Mouse (Mus musculus): ENCODE measurements around the gene Rsph1. TPM values are rescaled to one million over a fixed set of nuclear protein-coding genes. Genes with fewer than 3 reads are reported as not detected.

The Rsph1 gene
- 4.0 and 6.7 TPM in 2 replicates for polyA plus RNA-seq (2015; fragmentation: Nextera tagmentation; extraction: Ambion mirVana)

GRCm38 (mm10) chr17:31276922-31277918, at the start of gene Rsph1:
TSS of gene Rsph1 (minus strand) at chr17:31277383.
- H3K9ac ChIP-seq (replicated peaks), result peak within 1 kb of the TSS; percentile 29
- H3K9me3 ChIP-seq, result no peaks in the 10 kb centered on the region
- H3K27ac ChIP-seq (replicated peaks), result no peak within 1 kb of the TSS
- peak; percentile 90 for ATAC-seq (replicated peaks)
- H3K4me1 ChIP-seq, result peaks cover 15% of the 10 kb centered on the region
- peak within 1 kb of the TSS; percentile 44 for H3K4me3 ChIP-seq
- H3K36me3 ChIP-seq, result no peaks in the 10 kb centered on the region
- H3K4me2 ChIP-seq (replicated peaks), result peak within 1 kb of the TSS; percentile 93
- no peaks in the 10 kb centered on the region for H3K27me3 ChIP-seq
- WGBS, result 9% methylated on average over 44 of the region's 44 CpGs

DNA sequence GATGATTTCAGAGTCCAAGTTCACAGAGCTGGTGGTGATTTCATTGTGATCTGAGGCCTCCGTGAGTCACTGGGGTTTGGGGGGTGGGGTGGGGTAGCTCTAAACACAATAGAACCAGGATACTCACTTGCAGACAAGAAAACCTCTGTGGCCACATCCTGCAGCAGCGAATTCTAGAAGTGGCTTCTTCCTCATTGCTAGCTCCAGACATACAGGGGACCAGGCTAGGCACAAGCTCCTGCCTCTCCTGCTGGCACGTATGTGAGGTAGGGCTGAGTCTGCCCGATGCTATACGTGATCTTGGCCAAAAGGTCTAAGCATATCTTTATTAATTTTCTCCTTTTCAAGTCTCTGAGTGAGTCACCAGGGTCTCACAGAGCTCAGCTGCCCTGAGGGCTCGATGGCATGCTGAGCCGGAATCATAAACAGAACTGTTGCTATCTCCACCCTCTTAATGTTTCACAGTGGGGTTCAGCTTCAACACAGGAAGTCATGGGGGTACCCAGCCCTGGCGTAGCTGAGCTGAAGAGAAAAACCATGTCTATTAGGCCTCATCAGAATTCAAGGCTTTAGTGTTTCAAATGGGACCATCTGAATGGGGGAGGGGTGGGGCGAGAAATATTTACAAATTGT, 49.2 kb upstream of the Rsph1 start:
- Histone ChIP-seq H3K27me3 (no peaks in the 10 kb centered on the region), H3K4me1 (peaks cover 9% of the 10 kb centered on the region; the same call in 1 of the 2 replicates), H3K9ac (replicated peaks) (no peak overlapping the region), H3K4me2 (replicated peaks) (no peak overlapping the region), H3K4me3 (no peak overlapping the region), H3K9me3 (no peaks in the 10 kb centered on the region), H3K36me3 (no peaks in the 10 kb centered on the region), H3K27ac (replicated peaks) (0 out of 2 replicates have a peak overlapping the region, but pooled peaks have one; percentile 5)
- ATAC-seq (replicated peaks), result no peak
- WGBS, result 45% methylated on average over 9 of the region's 9 CpGs

DNA sequence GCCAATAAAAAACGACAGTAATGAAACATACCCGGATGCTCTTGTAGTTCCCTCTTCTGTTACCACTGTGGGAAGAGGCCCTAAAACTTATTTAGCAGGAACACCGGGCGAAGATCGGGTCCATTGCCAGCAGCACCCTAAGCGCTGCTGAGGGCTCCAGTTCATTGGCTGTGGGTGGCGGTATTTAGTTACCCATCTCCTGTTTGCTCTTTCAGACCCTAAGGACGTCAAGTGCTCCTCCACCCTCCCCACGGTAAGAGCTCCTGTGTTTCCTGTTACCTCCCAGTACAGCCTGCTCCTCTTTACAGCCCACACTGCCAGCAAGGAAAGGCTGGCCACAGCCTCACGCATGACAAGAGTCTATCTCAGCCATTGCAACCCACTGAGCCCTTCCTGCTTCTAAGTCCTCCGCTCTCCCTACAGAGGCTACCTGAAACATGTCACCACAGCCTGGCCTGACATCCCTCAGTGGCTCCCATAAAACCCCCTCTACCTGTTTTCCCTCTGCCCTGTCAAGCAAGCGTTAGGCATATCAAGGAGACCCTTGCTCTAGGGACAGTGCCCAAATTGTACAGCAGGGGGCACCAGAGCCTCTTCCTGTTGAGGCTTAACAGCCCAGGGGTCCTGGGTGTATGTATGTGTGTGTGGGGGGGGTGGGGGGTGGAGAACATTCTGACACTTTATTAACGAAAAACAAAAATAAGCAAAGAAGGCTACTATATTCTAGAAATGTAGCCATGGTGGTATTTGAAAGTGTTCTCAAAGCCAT, 48.5 kb upstream of the Rsph1 start:
- 0 out of 2 replicates have a peak, but pooled peaks have one; percentile 29 for ATAC-seq (replicated peaks)
- Histone ChIP-seq H3K27me3 (no peaks in the 10 kb centered on the region), H3K9me3 (no peaks in the 10 kb centered on the region), H3K27ac (replicated peaks) (no peak overlapping the region), H3K4me1 (peaks cover 12% of the 10 kb centered on the region; the same call in 1 of the 2 replicates), H3K9ac (replicated peaks) (no peak overlapping the region), H3K4me2 (replicated peaks) (no peak overlapping the region), H3K36me3 (no peaks in the 10 kb centered on the region), H3K4me3 (no peak overlapping the region)
- 75% methylated on average over 13 of the region's 13 CpGs for WGBS

GRCm38 (mm10) chr17:31324227-31324626, 47.0 kb upstream of the Rsph1 start:
- Histone ChIP-seq H3K27ac (replicated peaks) (no peak overlapping the region), H3K4me3 (no peak overlapping the region), H3K9me3 (no peaks in the 10 kb centered on the region), H3K9ac (replicated peaks) (no peak overlapping the region), H3K36me3 (no peaks in the 10 kb centered on the region), H3K27me3 (no peaks in the 10 kb centered on the region), H3K4me1 (peaks cover 12% of the 10 kb centered on the region; the same call in 1 of the 2 replicates), H3K4me2 (replicated peaks) (no peak overlapping the region)
- ATAC-seq (replicated peaks), result no peak
- 94% methylated on average over 8 of the region's 8 CpGs for WGBS

GRCm38 (mm10) chr17:31323379-31323778, 46.2 kb upstream of the Rsph1 start:
- Histone ChIP-seq H3K9ac (replicated peaks) (no peak overlapping the region), H3K4me3 (no peak overlapping the region), H3K36me3 (no peaks in the 10 kb centered on the region), H3K4me1 (peaks cover 12% of the 10 kb centered on the region; the same call in 1 of the 2 replicates), H3K4me2 (replicated peaks) (no peak overlapping the region), H3K9me3 (no peaks in the 10 kb centered on the region), H3K27me3 (no peaks in the 10 kb centered on the region), H3K27ac (replicated peaks) (no peak overlapping the region)
- 88% methylated on average over 4 of the region's 4 CpGs for whole genome bisulfite sequencing
- no peak for ATAC-seq (replicated peaks)

GRCm38 (mm10) chr17:31322446-31322845, 45.3 kb upstream of the Rsph1 start:
- H3K9ac ChIP-seq (replicated peaks), result no peak overlapping the region
- H3K36me3 ChIP-seq, result no peaks in the 10 kb centered on the region
- no peak overlapping the region for H3K4me3 ChIP-seq
- no peak overlapping the region for H3K27ac ChIP-seq (replicated peaks)
- no peak overlapping the region for H3K4me2 ChIP-seq (replicated peaks)
- no peaks in the 10 kb centered on the region for H3K9me3 ChIP-seq
- 82% methylated on average over 4 of the region's 4 CpGs for WGBS
- peaks cover 12% of the 10 kb centered on the region; the same call in 1 of the 2 replicates for H3K4me1 ChIP-seq
- H3K27me3 ChIP-seq, result no peaks in the 10 kb centered on the region
- ATAC-seq (replicated peaks), result no peak

GRCm38 (mm10) chr17:31321425-31321824, 44.2 kb upstream of the Rsph1 start:
- Histone ChIP-seq H3K4me3 (no peak overlapping the region), H3K27me3 (no peaks in the 10 kb centered on the region), H3K4me1 (peaks cover 7% of the 10 kb centered on the region; the same call in 1 of the 2 replicates), H3K9ac (replicated peaks) (no peak overlapping the region), H3K36me3 (0 out of 2 replicates have a peak, but pooled peaks cover 3% of the 10 kb centered on the region), H3K4me2 (replicated peaks) (no peak overlapping the region), H3K27ac (replicated peaks) (no peak overlapping the region; the same call in 1 of the 2 replicates), H3K9me3 (no peaks in the 10 kb centered on the region)
- 63% methylated on average over 12 of the region's 12 CpGs for WGBS
- ATAC-seq (replicated peaks), result no peak

- Histone ChIP-seq H3K27ac (replicated peaks) (no peak overlapping the region), H3K27me3 (no peaks in the 10 kb centered on the region), H3K4me1 (peaks cover 11% of the 10 kb centered on the region; the same call in 1 of the 2 replicates), H3K4me3 (no peak overlapping the region), H3K4me2 (replicated peaks) (no peak overlapping the region), H3K9me3 (no peaks in the 10 kb centered on the region), H3K36me3 (0 out of 2 replicates have a peak, but pooled peaks cover 4% of the 10 kb centered on the region), H3K9ac (replicated peaks) (no peak overlapping the region)
- ATAC-seq (replicated peaks), result no peak
- 91% methylated on average over 19 of the region's 19 CpGs for WGBS
These were observed 42.0 kb upstream of the Rsph1 start for GRCm38 (mm10) chr17:31318906-31319767.

DNA sequence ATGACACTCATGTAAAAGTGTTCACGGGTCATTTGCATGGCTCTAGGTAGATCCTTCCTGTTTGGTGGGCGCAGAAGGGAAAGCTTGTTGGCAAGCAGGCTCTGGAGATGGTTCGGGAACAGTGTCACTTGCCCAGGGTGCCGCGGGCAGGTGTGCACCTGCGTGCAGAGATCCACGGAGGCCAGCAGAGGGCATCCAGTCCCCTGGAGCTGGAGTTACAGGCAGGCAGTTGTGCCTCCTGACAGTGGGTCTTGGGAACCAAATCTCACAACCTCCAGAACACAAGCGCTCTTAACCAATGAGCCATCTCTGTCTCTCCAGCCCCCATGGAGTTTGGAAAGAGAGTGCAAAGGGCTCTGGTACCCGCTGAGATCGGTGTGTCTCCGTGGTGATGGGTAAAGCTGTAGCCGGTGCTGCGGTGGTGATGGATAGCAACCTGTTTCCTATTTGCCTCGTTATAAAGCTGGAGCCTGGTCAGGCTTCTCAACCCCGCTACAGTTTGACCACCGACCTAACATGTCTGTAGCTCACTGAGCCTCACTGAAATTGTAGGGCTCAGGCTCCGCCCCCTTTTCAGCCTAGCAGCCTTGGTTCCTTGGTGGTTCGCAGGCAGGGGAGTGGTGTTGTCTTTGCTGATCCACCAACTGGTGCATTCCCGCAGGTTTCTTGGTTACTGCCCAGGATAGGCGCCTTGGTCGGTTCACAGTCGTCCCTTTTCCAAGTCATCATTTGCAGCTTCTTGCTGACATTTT, 40.5 kb upstream of the Rsph1 start:
- Histone ChIP-seq H3K27ac (replicated peaks) (no peak overlapping the region), H3K9me3 (no peaks in the 10 kb centered on the region), H3K9ac (replicated peaks) (no peak overlapping the region), H3K36me3 (0 out of 2 replicates have a peak, but pooled peaks cover 4% of the 10 kb centered on the region), H3K4me1 (peaks cover 11% of the 10 kb centered on the region; the same call in 1 of the 2 replicates), H3K4me2 (replicated peaks) (no peak overlapping the region), H3K27me3 (no peaks in the 10 kb centered on the region), H3K4me3 (no peak overlapping the region)
- no peak for ATAC-seq (replicated peaks)
- WGBS, result 49% methylated on average over 22 of the region's 22 CpGs

- 0 out of 2 replicates have a peak, but pooled peaks cover 4% of the 10 kb centered on the region for H3K36me3 ChIP-seq
- no peaks in the 10 kb centered on the region for H3K27me3 ChIP-seq
- no peak overlapping the region for H3K9ac ChIP-seq (replicated peaks)
- no peaks in the 10 kb centered on the region for H3K9me3 ChIP-seq
- no peak overlapping the region for H3K27ac ChIP-seq (replicated peaks)
- no peak for ATAC-seq (replicated peaks)
- H3K4me2 ChIP-seq (replicated peaks), result no peak overlapping the region
- H3K4me1 ChIP-seq, result peaks cover 11% of the 10 kb centered on the region; the same call in 1 of the 2 replicates
- WGBS, result 87% methylated on average over 3 of the region's 3 CpGs
- no peak overlapping the region for H3K4me3 ChIP-seq
These were observed 39.8 kb upstream of the Rsph1 start for GRCm38 (mm10) chr17:31316998-31317397.

Data from forebrain, embryonic 15.5 days (tissue).